Mouse (Mus musculus): ENCODE measurements around the gene Gm49333.

Gene Gm49333

GRCm38 (mm10) chr16:20611357-20612227 is at the start of gene Gm49333, which contains the start of the genes Eef1akmt4 and Alg3:
Gene Gm49333, plus strand, starts transcription at chr16:20611610.
Gene Eef1akmt4, plus strand, starts transcription at chr16:20611593.
Gene Alg3, minus strand, starts transcription at chr16:20611735.
- peak; percentile 81 to 82 for DNase-seq

DNA sequence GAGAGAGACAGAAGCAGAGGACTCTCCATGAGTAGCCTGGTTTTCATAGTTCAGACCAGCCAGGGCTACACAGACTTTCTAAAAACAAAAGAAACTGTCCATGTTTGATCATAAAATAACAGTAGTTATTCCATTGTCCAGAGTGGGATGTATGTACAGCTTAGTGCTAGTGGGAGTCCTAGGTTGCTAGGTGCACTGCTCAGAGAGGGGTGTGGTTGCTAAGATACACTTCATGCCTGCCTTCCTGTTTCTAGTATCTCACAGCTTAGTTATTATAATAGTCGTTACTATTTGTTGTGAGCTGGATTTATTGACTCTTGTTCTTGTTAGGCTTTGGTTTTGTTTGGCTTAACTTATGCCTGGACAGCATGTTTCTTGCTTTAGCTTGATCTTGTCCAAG is 46.3 kb upstream of the Gm49333 start:
- DNase-seq, result no peak

- peak in 1 of 2 experiments; percentile 48 for DNase-seq
Measured at GRCm38 (mm10) chr16:20589366-20589938, 22.0 kb upstream of the Gm49333 start, which contains the start of gene Vwa5b2. Gene Vwa5b2, plus strand, starts transcription at chr16:20589471.

- DNase-seq, result peak; percentile 75 to 76
Measured at GRCm38 (mm10) chr16:20589939-20590679, 21.3 kb upstream of the Gm49333 start.

GRCm38 (mm10) chr16:20590680-20591038 is 20.8 kb upstream of the Gm49333 start:
- DNase-seq, result peak in 1 of 2 experiments; percentile 22

DNA sequence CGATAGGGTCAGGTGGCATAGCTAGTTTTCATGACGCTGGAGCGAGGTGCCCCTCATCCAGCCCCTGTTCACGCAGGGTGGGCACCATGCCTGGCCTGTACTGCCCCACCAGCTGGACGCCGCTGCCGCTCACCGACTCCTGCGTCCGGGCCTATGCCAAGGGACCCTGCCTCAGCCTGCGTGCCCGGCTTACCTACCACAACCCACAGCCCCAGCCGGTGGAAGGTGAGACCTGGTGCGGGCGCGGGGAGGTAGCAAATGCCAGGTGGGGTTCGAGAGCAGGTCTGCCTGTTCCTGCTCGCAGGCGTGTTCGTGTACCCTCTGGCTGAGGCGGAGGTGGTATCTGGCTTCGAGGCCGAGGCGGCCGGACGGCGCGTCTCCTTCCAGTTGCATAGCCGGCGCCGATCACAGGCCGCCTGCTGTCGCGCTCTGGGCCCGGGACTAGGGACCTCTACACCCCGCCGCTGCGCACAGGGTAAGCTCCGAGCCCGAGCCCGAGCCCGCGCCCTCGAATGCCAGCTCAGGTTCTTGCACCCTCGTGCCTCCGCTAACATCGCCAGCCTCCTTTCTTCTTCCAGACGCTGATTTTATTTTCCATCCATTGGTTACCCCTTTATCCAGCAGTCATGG is 20.2 kb upstream of the Gm49333 start:
- DNase-seq, result peak; percentile 10 to 39

- DNase-seq, result no peak
Measured at GRCm38 (mm10) chr16:20595060-20595673, 16.2 kb upstream of the Gm49333 start.

- no peak for DNase-seq
Measured at GRCm38 (mm10) chr16:20595737-20596136, 15.7 kb upstream of the Gm49333 start.

GRCm38 (mm10) chr16:20596687-20597441 is 14.5 kb upstream of the Gm49333 start:
- DNase-seq, result no peak

DNA sequence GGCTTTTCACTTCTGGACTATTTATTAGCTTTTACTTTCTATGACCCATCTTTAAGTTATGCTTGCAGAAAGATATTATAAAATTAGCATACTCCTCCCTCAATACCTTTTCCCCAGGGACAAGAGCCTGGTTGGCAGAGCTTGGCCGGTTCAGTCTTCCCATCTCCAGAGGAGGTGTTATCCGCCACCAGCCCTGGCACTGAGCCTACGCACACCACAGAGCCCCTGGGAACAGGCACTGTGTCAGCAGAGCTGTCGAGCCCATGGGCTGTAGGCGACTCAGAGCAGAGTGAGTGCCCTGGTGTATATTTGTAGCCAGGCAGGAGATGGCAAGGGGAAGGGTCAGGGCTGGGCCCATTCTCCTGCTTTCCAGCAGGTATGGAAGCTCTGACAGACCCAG is 10.9 kb upstream of the Gm49333 start:
- peak in 1 of 2 experiments; percentile 25 for DNase-seq

DNA sequence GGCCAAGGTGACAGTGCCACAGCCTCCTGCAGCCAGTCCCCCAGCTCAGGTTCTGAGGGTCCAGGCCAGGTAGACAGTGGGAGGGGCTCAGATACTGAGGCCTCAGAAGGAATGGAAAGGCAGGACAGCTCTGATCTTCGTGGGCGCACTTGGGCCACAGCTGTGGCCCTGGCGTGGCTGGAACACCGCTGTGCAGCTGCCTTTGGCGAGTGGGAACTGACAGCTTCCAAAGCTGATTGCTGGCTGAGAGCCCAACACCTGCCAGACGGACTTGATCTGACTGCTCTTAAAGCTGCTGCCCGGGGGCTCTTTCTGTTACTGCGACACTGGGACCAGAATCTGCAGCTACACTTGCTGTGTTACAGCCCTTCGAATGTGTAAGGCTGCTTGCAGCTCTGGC is 6.7 kb upstream of the Gm49333 start:
- DNase-seq, result peak in 1 of 2 experiments; percentile 13

GRCm38 (mm10) chr16:20610501-20611356 is 681 bp upstream of the Gm49333 start:
- DNase-seq, result peak; percentile 82 to 86

- peak; percentile 39 to 57 for DNase-seq
Measured at GRCm38 (mm10) chr16:20619541-20620398, 8.4 kb downstream of the Gm49333 start.

DNA sequence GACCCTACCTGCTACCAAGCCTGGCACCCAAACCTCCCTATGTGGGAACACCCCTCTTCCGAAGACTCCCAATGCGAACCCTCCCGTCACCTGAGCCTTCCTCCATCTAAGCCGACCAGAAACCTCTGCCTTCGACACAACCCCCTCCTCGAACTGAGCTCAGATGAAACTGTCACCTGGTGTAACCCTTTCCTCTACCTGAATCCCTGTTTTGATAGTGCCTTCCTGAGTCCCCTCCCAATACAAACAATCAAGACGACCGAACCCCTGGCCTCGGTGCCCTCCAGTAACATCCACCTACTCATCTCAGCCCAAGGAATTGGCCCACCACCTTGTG is 9.0 kb downstream of the Gm49333 start:
- no peak for DNase-seq

- no peak for DNase-seq
Measured at GRCm38 (mm10) chr16:20620751-20621190, 9.4 kb downstream of the Gm49333 start.

DNA sequence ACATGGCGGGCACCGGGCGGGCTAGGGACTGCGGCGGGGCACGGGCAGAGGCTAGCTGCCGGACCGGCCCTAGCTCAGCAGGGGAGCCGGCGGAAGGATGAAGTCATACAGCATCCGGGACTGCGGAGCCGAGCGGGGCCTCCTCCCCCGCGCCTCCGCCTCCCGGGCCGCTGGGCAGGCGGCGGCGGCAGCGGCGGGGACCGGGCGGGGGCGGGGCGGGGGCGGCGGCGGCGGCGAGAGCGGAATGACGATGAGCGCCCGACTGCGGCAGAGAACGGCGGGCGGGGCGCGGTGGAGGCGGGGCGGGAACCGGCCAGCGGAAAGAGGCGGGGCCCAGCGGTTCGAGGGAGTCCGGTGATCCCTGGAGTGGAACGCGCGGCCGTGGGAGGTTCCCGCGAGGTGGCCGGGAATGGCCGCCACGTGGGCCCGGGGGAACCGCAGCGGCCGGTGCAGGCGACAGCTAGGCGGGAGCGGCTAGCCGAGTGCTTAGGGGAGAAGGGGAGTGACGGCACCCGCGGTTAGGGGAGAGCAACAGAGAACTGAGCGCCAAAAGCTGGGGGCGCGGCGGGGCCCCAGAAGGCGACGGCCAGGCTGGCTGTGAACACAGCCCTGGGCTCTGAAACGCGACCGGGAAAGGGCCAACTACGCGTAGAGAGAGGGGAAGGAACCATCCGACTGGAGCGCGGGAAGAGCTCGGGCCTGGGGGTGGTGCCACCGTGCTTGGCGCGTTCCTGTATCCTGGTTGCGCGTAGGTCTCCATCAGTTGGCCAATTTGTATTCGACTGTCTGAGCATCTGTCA is 10.0 kb downstream of the Gm49333 start, which contains the start of gene Camk2n2:
Gene Camk2n2 (minus strand): TSS at position 97 of the 800 bp plus-strand sequence.
- DNase-seq, result peak; percentile 80 to 86

DNA sequence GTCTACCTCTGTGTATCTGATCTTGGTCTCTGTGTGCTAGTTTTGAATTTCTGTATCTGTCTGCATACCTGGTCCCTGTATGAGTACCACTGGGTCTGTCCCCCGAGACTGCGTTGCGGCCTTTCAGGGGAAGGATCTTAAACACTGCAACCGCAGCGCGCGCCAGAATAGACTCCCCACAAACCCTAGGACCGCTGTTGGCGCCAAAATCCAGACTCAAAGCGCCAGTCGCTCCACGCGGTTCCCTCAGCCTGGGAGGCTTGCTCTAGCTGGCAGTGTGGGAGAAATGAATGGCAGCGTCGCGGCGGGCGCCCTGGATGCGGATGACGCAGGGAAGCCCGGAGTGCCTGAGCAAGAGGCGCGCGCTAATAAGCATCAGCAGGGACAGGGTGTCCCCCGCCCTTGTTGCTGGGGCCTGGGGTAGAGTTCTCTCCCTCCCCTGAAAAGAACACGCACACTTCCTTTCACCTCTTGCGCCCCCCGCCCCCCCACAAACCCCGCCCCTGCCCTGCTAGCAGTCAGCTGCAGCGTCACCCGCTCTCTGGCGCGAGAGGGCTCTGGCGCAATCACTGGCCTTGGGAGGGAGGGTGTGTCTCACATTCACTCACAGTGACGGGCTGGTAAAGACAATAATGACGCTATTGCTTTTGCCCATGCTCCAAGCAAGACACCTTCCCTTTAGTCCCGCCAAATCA is 10.7 kb downstream of the Gm49333 start:
- peak; percentile 70 to 71 for DNase-seq

DNA sequence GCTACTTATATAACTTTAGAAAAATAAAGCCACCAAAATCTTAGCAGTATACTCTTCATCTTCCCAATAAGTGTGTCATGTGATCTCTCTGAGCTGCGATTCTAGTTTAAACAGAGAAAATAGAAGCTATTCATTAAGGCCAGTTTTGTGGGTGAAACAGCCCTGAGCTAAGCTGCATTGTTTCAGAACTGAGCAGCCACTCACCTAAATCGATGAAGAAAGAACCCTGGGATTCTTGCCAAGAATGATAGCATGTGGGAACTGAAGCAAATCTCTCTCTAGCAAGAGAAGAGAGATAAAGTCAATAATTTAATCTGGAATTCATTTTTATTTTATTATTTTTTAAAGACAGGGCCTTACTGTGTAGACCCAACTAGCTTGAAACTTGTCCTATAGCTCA is 11.8 kb downstream of the Gm49333 start:
- no peak for DNase-seq
